Mouse (Mus musculus): ENCODE results near the gene Tulp2.
"Not testable (repeated sequence)": the region's sequence is repeated elsewhere in the genome, so short reads cannot be mapped to it uniquely, and the experiment has no call there.

Gene Tulp2

GRCm38 (mm10) chr7:45486761-45487415, 5.2 kb downstream of the Tulp2 start, which contains the start of gene Gm45808:
Gene Gm45808 (minus strand): TSS chr7:45486811.
- no peak for DNase-seq (ENCODE audit: extremely low read depth, low read depth)

GRCm38 (mm10) chr7:45487861-45488292, 6.2 kb downstream of the Tulp2 start:
- DNase-seq (ENCODE audit: extremely low read depth, low read depth): no peak

GRCm38 (mm10) chr7:45488293-45489204, 6.9 kb downstream of the Tulp2 start, which contains the start of gene Dhdh:
Gene Dhdh (minus strand): TSS chr7:45488805.
- no peak for DNase-seq (ENCODE audit: extremely low read depth, low read depth)

- DNase-seq (ENCODE audit: extremely low read depth, low read depth): no peak
Observed at GRCm38 (mm10) chr7:45489578-45489977, 7.9 kb downstream of the Tulp2 start.

GRCm38 (mm10) chr7:45490822-45491221, 9.1 kb downstream of the Tulp2 start:
- DNase-seq (ENCODE audit: extremely low read depth, low read depth): no peak

GRCm38 (mm10) chr7:45491264-45491663, 9.6 kb downstream of the Tulp2 start:
- DNase-seq (ENCODE audit: extremely low read depth, low read depth): no peak

- no peak for DNase-seq (ENCODE audit: extremely low read depth, low read depth)
Observed at GRCm38 (mm10) chr7:45492225-45492844, 10.7 kb downstream of the Tulp2 start.

- DNase-seq (ENCODE audit: extremely low read depth, low read depth): no peak
Observed at GRCm38 (mm10) chr7:45492951-45493350, 11.3 kb downstream of the Tulp2 start.

GRCm38 (mm10) chr7:45494548-45494947, 12.9 kb downstream of the Tulp2 start:
- no peak for DNase-seq (ENCODE audit: extremely low read depth, low read depth)

GRCm38 (mm10) chr7:45498427-45498826, 16.8 kb downstream of the Tulp2 start:
- no peak for DNase-seq (ENCODE audit: extremely low read depth, low read depth)

GRCm38 (mm10) chr7:45507583-45507982, 25.9 kb downstream of the Tulp2 start:
- no peak for DNase-seq (ENCODE audit: extremely low read depth, low read depth)

GRCm38 (mm10) chr7:45508561-45508960, 26.9 kb downstream of the Tulp2 start:
- DNase-seq (ENCODE audit: extremely low read depth, low read depth): peak; percentile 93

GRCm38 (mm10) chr7:45509181-45509882, 27.7 kb downstream of the Tulp2 start:
- DNase-seq (ENCODE audit: extremely low read depth, low read depth): peak; percentile 33

- peak; percentile 96 for DNase-seq (ENCODE audit: extremely low read depth, low read depth)
Observed at GRCm38 (mm10) chr7:45509912-45510787, 28.5 kb downstream of the Tulp2 start, which contains the start of gene Nucb1. Gene Nucb1 (minus strand): TSS chr7:45510406.

GRCm38 (mm10) chr7:45514411-45514810, 32.7 kb downstream of the Tulp2 start:
- DNase-seq (ENCODE audit: extremely low read depth, low read depth): no peak

GRCm38 (mm10) chr7:45515436-45515835, 33.8 kb downstream of the Tulp2 start:
- no peak for DNase-seq (ENCODE audit: extremely low read depth, low read depth)

GRCm38 (mm10) chr7:45516846-45517245, 35.2 kb downstream of the Tulp2 start:
- DNase-seq (ENCODE audit: extremely low read depth, low read depth): not testable (repeated sequence)

- DNase-seq (ENCODE audit: extremely low read depth, low read depth): no peak
Observed at GRCm38 (mm10) chr7:45518618-45519017, 36.9 kb downstream of the Tulp2 start.

GRCm38 (mm10) chr7:45519345-45520120, 37.9 kb downstream of the Tulp2 start:
- DNase-seq (ENCODE audit: extremely low read depth, low read depth): no peak

Data from MEL-GATA-1-ER (cell line).